Mouse (Mus musculus) kidney, adult 2 months (tissue): ENCODE data around the gene Mcee.

Source experiments
- CTCF ChIP-seq: fragments of 200-500 bp; conservative IDR thresholded peaks from 2 replicates; pipeline ENCODE4 v1.5.1; 2011; ENCODE audit warnings: low read depth, mild to moderate bottlenecking, control low read depth, low read length, moderate library complexity, mixed read lengths; ENCODE audit not compliant: insufficient read depth, insufficient read length
- POLR2A ChIP-seq: fragments of 200-500 bp; IDR thresholded peaks from one replicate; pipeline ENCODE4 v1.6.1; 2011; ENCODE audit warnings: low read depth, low read length, control low read depth

GRCm38 (mm10) chr7:64359943-64360585 is 32.3 kb upstream of the Mcee start:
- no peak for TF ChIP-seq CTCF
- no peak for TF ChIP-seq POLR2A
